15 mouse cellular contexts compared by ENCODE assay signal in the genomic region with DNA sequence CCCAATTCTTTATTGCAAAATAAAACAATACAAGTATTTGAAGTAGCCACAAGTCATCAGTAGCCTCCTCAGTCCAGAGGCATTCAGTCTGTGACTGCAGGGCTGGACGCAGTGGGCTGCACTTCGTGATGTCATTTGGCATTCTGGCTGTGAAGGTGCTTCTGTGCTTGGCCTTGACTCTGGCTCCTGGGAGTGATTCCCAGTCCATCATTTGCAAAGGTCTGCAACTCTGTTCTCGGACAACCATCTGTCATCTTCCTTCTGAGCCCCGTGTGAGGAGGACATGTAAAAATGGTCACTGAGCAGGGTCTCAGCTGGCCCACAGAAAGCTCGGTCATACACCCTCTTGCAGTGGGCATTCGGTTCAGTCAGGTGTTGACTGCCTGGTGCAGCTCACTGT.
DNase-seq lines count a peak whose midpoint lies in the region; TF ChIP-seq lines count a peak whose summit lies in the region.
"Had no signal": no experiment of that assay in that cellular context is flagged by ENCODE, and none has a peak within 500 bp of the region (broad histone marks: within the 10 kb centered on the region; RNA-seq: fewer than 3 reads in every experiment).

No protein-coding gene starts in this region.

- 91% methylated on average over 6 of the region's 6 CpGs for WGBS in thymus, adult 2 months

- H3K27ac ChIP-seq in thymus, adult 2 months (ENCODE audit: control insufficient read depth, insufficient read depth, low read length): no peak overlapping the region
- H3K27ac ChIP-seq: embryonic facial prominence, embryonic 10.5 days; embryonic facial prominence, embryonic 12.5 days had no signal

- H3K4me1 ChIP-seq in thymus, adult 2 months (replicated peaks; ENCODE audit: control insufficient read depth, insufficient read depth, low read length): no peaks in the 10 kb centered on the region

- no peak overlapping the region for H3K4me3 ChIP-seq in thymus, adult 2 months (ENCODE audit: control insufficient read depth, insufficient read depth, low read length)
- H3K4me3 ChIP-seq: embryonic facial prominence, embryonic 10.5 days; embryonic facial prominence, embryonic 12.5 days had no signal

- peak; percentile 43 to 67 for DNase-seq in cerebellum, postnatal 14 days
- DNase-seq in cerebellum, adult 11-12 months: no peak
- peak; percentile 2 to 3 for DNase-seq in cerebellum, postnatal 36 days
- no peak for DNase-seq in cerebellum, adult 8-10 months
- peak; percentile 40 for DNase-seq in heart, adult 11 months
- DNase-seq in heart, adult 8-10 months (ENCODE audit: low spot score): no peak
- peak; percentile 6 for DNase-seq in Muller cell, postnatal 12 days (ENCODE audit: inconsistent ontology term)
- no peak for DNase-seq in thymus, adult 2 months
- DNase-seq: adrenal gland, adult 8-10 months; adrenal gland, postnatal 14 days; adrenal gland, postnatal 36 days; forebrain, postnatal 0 days had no signal

- no peak for TF ChIP-seq CTCF in thymus, adult 2 months (IDR thresholded peaks at IDR 0.05; ENCODE audit: borderline replicate concordance, control insufficient read depth, extremely low read depth, insufficient read depth, low read length, poor library complexity)

- no peak for TF ChIP-seq POLR2A in thymus, adult 2 months (IDR thresholded peaks at IDR 0.05; ENCODE audit: control insufficient read depth, extremely low read depth, insufficient read depth, low read length, poor library complexity)

- H3K27me3 ChIP-seq in thymus, adult 2 months (ENCODE audit: control insufficient read depth, insufficient read depth, low read length): no peaks in the 10 kb centered on the region
- H3K27me3 ChIP-seq: embryonic facial prominence, embryonic 12.5 days; Patski had no signal

- no peaks in the 10 kb centered on the region for H3K36me3 ChIP-seq in thymus, adult 2 months (ENCODE audit: control insufficient read depth, insufficient read depth, low read length)
- H3K36me3 ChIP-seq: embryonic facial prominence, embryonic 10.5 days; embryonic facial prominence, embryonic 12.5 days had no signal

Comparison
In these comparisons a context has a peak if more than half of its experiments do, and no peak if none do; other contexts are left out.
1. DNase-seq: peak in cerebellum, postnatal 14 days (2 of 2), cerebellum, postnatal 36 days (2 of 2), heart, adult 11 months (single experiment) and Muller cell, postnatal 12 days (single experiment); none in cerebellum, adult 11-12 months (single experiment), cerebellum, adult 8-10 months (single experiment), heart, adult 8-10 months (single experiment) and thymus, adult 2 months (single experiment).